Mouse (Mus musculus): ENCODE measurements around the gene Emc10. TPM values are rescaled to one million over a fixed set of nuclear protein-coding genes. Genes with fewer than 3 reads are reported as not detected.

Gene Emc10
- polyA plus RNA-seq, 1 experiment = 26.0 TPM

DNA sequence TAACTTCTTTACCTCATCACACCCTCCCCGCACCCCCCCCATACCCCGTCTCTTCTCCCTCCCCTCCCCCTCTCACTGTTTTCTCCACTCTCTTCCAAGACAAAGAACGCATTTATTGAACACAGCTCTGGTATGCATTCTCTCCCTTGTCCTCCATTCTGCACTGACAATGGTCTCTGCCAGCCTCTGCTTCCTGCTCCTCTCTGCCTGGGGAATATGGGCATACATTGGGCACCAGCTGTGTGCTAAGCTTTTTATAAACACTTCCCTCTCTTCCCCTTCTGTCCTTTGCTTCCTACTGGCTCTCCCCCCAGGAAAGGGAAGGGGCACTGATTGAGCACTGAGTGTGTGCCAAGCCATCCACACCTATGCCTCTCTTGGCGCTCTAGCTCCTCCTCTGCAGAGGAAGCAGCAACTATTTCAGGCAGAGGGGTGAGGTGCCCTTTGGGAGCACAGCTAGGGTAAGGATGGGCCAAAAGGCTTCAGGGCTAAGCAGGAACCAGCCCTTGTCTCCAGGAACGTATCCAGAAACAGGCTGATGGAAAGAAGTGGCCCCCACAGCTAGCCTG, 21.2 kb downstream of the Emc10 start:
- peaks cover 27% of the 10 kb centered on the region for H3K36me3 ChIP-seq (ENCODE audit: control insufficient read depth)
- peaks cover 80% of the 10 kb centered on the region for H3K4me1 ChIP-seq (ENCODE audit: control insufficient read depth)
- H3K9me3 ChIP-seq (ENCODE audit: control insufficient read depth, low read length) = no peaks in the 10 kb centered on the region
- H3K27me3 ChIP-seq (ENCODE audit: control insufficient read depth) = peaks cover 66% of the 10 kb centered on the region
- H3K4me3 ChIP-seq (replicated peaks) = no peak overlapping the region
- TF ChIP-seq TAL1 (IDR thresholded peaks at IDR 0.05; ENCODE audit: low read length) (no peak), GATA1 (IDR thresholded peaks at IDR 0.05; ENCODE audit: low read length) (no peak)

- Histone ChIP-seq H3K4me1 (ENCODE audit: control insufficient read depth) (peaks cover 80% of the 10 kb centered on the region), H3K27me3 (ENCODE audit: control insufficient read depth) (peaks cover 59% of the 10 kb centered on the region), H3K4me3 (replicated peaks) (no peak overlapping the region), H3K36me3 (ENCODE audit: control insufficient read depth) (peaks cover 34% of the 10 kb centered on the region), H3K9me3 (ENCODE audit: control insufficient read depth, low read length) (no peaks in the 10 kb centered on the region)
- TF ChIP-seq GATA1 (IDR thresholded peaks at IDR 0.05; ENCODE audit: low read length) (no peak), TAL1 (IDR thresholded peaks at IDR 0.05; ENCODE audit: low read length) (no peak)
Measured at GRCm38 (mm10) chr7:44474419-44474818, 21.9 kb downstream of the Emc10 start.

- peak overlapping the region; percentile 26 for H3K4me3 ChIP-seq (replicated peaks)
- peaks cover 46% of the 10 kb centered on the region for H3K27me3 ChIP-seq (ENCODE audit: control insufficient read depth)
- H3K4me1 ChIP-seq (ENCODE audit: control insufficient read depth) = peaks cover 80% of the 10 kb centered on the region
- TF ChIP-seq GATA1 (IDR thresholded peaks at IDR 0.05; ENCODE audit: low read length) = no peak; the same call in 1 of the 2 replicates
- TF ChIP-seq TAL1 (IDR thresholded peaks at IDR 0.05; ENCODE audit: low read length) = no peak
- H3K36me3 ChIP-seq (ENCODE audit: control insufficient read depth) = peaks cover 47% of the 10 kb centered on the region
- no peaks in the 10 kb centered on the region for H3K9me3 ChIP-seq (ENCODE audit: control insufficient read depth, low read length)
Measured at GRCm38 (mm10) chr7:44472961-44473646, 23.2 kb downstream of the Emc10 start.

- Histone ChIP-seq H3K9me3 (ENCODE audit: control insufficient read depth, low read length) (no peaks in the 10 kb centered on the region), H3K36me3 (ENCODE audit: control insufficient read depth) (peaks cover 48% of the 10 kb centered on the region), H3K4me3 (replicated peaks) (peak overlapping the region; percentile 26), H3K4me1 (ENCODE audit: control insufficient read depth) (peaks cover 77% of the 10 kb centered on the region), H3K27me3 (ENCODE audit: control insufficient read depth) (peaks cover 40% of the 10 kb centered on the region)
- TF ChIP-seq TAL1 (IDR thresholded peaks at IDR 0.05; ENCODE audit: low read length) = no peak
- TF ChIP-seq GATA1 (IDR thresholded peaks at IDR 0.05; ENCODE audit: low read length) = no peak
Measured at GRCm38 (mm10) chr7:44472558-44472885, 23.8 kb downstream of the Emc10 start.

DNA sequence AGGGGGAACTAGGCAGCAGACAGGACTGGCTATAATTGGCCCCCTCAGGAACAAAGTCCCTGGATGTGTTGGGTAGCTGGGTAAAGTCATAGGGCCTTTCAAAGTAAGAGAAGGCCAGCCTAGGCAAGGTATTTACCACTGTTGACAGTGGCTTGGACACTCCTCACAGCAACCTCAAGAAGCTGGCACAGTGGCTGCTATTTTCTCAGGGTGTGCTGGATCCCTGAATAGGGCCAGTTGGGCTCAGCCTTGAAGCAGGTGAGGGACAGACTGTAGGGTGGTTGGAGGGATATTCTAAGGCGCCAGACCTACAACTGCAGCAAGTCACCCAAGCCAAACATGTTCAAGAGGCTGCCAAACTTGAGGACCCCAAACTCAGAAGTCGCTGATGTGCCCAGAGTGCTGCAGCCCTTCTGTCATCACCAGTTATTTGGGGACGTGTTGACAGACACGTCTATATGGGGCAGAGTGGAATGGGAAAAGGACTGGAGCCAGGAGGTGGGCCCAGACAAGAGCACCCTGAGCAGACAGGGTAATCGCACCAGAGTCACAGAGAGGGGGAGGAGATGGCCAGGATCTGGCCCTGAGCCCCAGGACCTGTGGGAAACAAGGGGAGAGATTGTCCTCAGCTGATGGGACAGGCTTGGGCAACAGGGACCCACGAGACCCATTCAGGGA, 24.3 kb downstream of the Emc10 start:
- H3K4me1 ChIP-seq (ENCODE audit: control insufficient read depth) = peaks cover 81% of the 10 kb centered on the region
- TF ChIP-seq GATA1 (IDR thresholded peaks at IDR 0.05; ENCODE audit: low read length) (no peak), TAL1 (IDR thresholded peaks at IDR 0.05; ENCODE audit: low read length) (no peak)
- peak overlapping the region; percentile 81 for H3K4me3 ChIP-seq (replicated peaks)
- peaks cover 49% of the 10 kb centered on the region for H3K36me3 ChIP-seq (ENCODE audit: control insufficient read depth)
- H3K9me3 ChIP-seq (ENCODE audit: control insufficient read depth, low read length) = no peaks in the 10 kb centered on the region
- H3K27me3 ChIP-seq (ENCODE audit: control insufficient read depth) = peaks cover 35% of the 10 kb centered on the region

GRCm38 (mm10) chr7:44470696-44471612, 25.4 kb downstream of the Emc10 start:
- H3K4me1 ChIP-seq (ENCODE audit: control insufficient read depth) = peaks cover 92% of the 10 kb centered on the region
- H3K27me3 ChIP-seq (ENCODE audit: control insufficient read depth) = peaks cover 24% of the 10 kb centered on the region
- TF ChIP-seq TAL1 (IDR thresholded peaks at IDR 0.05; ENCODE audit: low read length) (peak; percentile 75), GATA1 (IDR thresholded peaks at IDR 0.05; ENCODE audit: low read length) (no peak)
- H3K36me3 ChIP-seq (ENCODE audit: control insufficient read depth) = peaks cover 57% of the 10 kb centered on the region
- peak overlapping the region; percentile 81 for H3K4me3 ChIP-seq (replicated peaks)
- no peaks in the 10 kb centered on the region for H3K9me3 ChIP-seq (ENCODE audit: control insufficient read depth, low read length)

DNA sequence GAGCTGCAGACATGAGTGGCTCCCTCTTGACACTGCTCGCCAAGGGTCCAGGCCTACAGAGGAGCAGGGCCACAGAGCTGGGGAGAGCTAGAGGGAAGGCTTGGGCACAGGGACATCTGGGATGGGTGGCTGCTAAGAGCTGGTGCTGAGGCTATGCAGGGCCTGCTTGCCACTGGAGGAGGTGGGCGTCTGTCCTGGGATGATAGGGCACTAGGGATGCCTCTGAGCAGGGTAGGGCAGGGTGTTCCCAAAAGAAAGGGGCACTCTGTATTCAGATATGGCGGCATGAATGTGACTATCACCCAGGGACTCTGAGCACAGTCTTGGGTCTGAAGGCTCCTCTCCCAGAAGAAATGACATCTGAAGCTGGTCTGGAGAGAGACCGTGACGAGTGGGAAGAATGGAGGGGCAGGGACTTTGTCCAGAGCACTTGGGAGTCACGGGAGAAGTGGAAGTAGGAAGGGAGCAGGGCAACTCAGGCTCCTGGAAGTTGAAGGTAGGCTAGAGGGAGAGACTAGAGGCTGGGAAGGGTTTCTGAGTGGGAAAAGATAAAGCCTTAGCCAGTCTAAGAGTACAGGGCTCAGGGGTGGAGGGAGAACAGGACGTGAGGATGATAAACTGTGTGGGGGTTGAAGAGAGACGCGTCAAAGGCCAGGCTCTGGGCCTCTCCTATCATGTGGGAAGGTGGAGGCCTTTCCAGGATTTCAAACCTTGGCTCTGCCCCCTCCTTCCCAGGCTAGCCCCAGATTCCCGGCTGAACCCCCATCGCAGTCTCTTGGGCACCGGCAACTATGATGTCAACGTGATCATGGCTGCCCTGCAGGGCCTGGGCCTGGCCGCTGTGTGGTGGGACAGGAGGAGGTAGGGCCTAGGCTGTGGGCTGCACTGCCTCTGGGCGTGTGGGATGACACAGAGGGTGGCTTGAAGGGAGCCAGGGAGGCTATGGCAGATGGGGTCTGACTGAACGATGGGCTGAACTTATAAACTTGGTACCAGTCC, 26.4 kb downstream of the Emc10 start:
- Histone ChIP-seq H3K4me1 (ENCODE audit: control insufficient read depth) (peaks cover 94% of the 10 kb centered on the region), H3K4me3 (replicated peaks) (peak overlapping the region; percentile 81), H3K9me3 (ENCODE audit: control insufficient read depth, low read length) (no peaks in the 10 kb centered on the region), H3K27me3 (ENCODE audit: control insufficient read depth) (peaks cover 15% of the 10 kb centered on the region), H3K36me3 (ENCODE audit: control insufficient read depth) (peaks cover 60% of the 10 kb centered on the region)
- peak; percentile 58; the same call in 1 of the 2 replicates for TF ChIP-seq GATA1 (IDR thresholded peaks at IDR 0.05; ENCODE audit: low read length)
- TF ChIP-seq TAL1 (IDR thresholded peaks at IDR 0.05; ENCODE audit: low read length) = peak; percentile 83

Measured in erythroblast, embryonic 14.5 days (primary cell).